Mouse (Mus musculus) bone marrow macrophage, adult 2 months (primary cell): Measurements from ENCODE around the gene Homer1.

Experiments used
- CTCF ChIP-seq: IDR thresholded peaks from 2 replicates; pipeline ENCODE4 v1.5.1; 2012; ENCODE audit warnings: low read depth, mild to moderate bottlenecking, low read length, moderate library complexity
- POLR2A ChIP-seq: IDR thresholded peaks from 2 replicates; pipeline ENCODE4 v1.6.1; 2012; ENCODE audit warnings: mild to moderate bottlenecking, low read depth, low read length, borderline replicate concordance

DNA sequence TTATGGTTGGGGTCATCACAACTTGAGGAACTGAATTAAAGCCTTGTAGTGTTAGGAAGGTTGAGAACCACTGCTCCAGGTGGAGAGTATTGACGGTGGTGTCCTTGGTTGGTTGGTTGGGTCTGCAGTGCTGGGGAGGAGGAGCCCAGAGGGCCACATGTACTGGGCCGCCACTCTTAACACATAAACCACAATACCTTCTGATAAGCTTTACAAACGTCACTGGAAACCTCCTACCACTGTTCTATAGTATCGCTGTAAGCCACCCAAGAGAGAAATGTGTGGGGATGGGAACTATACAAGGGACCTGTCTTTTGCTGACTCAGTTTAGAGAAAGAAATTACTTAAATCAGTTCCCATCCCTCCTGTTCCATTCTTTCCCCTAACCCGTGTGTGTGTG lies 68.1 kb downstream of the Homer1 start:
- no peak for TF ChIP-seq CTCF
- TF ChIP-seq POLR2A, result no peak
